Mouse (Mus musculus) left cerebral cortex, postnatal 25 days (tissue): ENCODE measurements around the gene Ttc30a1. TPM values are rescaled to one million over a fixed set of nuclear protein-coding genes. Genes with fewer than 3 reads are reported as not detected.
"Not testable (repeated sequence)": the region's sequence is repeated elsewhere in the genome, so short reads cannot be mapped to it uniquely, and the experiment has no call there.

Source experiments
- DNase-seq, 2 experiments: peaks; one replicate each; pipeline ENCODE4 v3.0.0; 2022; ENCODE audit warnings: low spot score in 2 of 2, mixed read lengths in 1 of 2
- intact Hi-C: fragments of 180-260 bp; cut with DNase I; formaldehyde crosslinking; loops from one replicate; pipeline ENCODE4 v1.15.1; 2025
- total RNA-seq, 2 experiments: library from RNA; stranded (reverse); gene quantifications; 2 replicates each; pipeline ENCODE4 v1.2.3; 2021

The Ttc30a1 gene
- 1 to 10 TPM; 2.8 to 3.1 TPM for total RNA-seq

DNA sequence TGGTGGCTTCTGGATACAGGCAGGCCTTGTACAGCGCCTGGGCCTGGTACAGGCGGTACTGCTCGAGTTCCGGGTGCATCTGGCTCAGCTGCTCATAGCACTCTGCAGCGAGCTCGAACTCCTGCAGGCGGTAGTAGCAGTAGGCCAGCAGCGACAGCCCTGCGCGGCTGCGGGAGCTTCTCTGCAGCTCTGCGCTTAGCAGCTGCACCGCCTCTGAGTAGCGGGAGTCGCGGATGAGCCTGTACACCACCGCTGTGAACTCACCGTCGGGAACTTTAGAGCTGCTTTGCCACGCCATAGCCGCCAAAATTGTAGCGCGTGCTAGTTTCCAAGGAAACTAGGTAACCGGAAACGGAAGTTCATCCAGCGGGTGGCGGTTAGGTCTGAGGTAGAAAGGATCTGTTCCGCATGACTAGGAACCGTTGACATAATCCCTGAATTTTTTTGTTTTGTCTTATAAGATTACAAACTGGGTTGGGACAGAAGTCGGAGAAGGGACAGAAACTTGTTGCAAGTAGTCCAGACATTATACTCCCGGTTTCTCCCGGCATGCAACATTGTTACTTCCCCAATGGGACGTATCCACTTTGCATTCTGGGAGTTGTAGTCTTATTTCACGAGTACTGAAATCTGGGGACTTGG lies at the start of gene Ttc30a1:
Gene Ttc30a1 (minus strand): TSS at position 528 of the 642 bp plus-strand sequence.
- DNase-seq: peak; percentile 85 to 91
- intact Hi-C loops: not testable (repeated sequence)

DNA sequence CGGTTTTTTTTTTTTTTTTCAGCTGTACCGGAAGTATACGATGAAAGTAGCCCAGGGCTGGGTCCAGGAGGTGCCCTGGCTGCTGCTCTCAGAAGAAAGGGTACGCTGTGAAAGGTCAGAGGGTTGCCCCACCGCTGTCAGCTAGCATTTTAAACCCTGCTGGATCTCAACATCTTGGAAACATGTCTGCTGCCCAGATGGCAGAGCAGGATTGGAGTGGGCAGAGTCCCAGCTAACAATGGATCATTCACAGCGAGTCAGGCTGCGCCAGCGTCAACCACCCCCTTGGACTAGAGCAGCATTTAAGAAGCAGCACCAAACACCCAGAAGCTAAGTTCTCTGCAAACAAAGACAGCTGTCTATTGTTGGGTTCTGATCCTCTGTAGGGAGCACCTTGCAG lies 48.3 kb upstream of the Ttc30a1 start:
- intact Hi-C loops: no loop called here
- peak; percentile 72 to 94 for DNase-seq

DNA sequence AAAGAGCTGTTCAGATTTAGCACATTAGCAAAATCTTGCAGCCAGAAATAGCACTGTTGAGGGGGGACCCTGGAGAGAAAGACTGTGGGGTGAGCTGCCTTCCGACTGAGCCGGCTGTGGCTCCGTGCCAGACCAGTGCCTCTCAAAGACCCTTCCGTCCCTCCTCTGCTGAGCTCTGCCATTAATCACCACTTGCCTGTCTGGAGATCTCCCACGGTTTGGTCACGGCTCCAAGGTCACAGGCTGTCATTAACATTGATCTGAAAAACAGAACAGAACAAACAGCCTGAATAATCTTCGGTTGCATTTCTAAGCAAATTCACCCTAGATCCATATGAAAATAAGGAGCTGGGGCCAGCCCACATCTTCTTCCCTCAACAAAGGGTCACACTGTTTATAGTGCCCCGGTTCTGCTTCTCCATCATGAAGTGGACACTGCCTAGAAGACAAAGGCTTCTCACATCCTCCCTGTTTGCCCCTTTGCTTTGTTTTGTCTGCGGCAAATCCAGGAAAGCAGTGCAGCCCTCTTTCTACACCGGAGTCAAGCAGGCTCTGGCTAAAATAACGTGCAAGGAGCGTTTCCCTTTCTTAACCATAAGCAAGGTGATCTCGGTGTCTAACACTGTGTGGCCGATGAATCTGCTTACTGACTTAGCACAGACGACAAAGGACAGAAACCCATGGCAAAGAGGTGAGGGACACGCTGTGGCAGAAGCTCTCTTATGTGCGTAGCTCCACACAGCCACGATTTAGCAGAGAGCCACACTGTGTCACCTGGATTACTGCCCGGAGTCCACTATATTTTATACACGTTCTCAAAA lies 47.5 kb upstream of the Ttc30a1 start:
- intact Hi-C loops: no loop called here
- peak; percentile 25 to 32 for DNase-seq

DNA sequence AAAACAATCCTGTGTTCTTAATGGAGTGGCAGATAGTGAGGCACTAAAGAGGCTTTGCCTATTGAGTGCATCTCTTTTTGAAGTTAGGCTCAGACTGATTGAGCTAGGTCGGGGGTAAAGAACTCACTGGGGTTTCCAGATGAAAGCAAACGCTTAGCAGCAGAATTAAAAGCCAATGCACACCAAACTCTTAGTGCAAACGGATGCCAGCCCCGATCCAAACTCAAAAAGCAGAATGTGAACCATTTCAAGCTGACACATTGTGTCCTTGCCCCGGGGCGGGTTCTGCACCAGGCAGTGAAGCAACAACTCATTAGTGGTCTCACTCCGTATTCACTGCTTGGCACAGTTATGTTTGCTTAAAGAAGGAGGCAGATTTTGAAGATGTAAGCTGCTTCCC lies 35.1 kb upstream of the Ttc30a1 start:
- intact Hi-C loops: no loop called here
- DNase-seq: no peak

DNA sequence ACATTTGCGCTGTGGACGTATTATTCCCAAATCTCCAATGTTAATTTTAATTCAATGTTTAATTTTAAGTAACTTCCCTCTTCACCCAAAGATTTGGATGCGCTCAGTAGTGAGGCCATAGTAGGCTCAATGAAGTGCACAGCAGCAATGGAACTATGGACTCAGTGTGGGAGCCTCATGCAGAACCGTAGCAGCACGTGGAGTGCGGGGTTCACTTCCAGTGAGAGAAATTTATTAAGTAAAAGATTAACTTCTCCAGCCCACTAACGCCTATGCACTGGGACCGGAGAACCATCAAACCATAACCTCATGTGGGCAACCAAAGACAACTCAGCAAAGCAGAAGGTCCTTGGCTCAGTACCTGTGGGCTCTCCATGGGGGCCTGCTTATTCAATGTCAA lies 34.4 kb upstream of the Ttc30a1 start:
- intact Hi-C loops: no loop called here
- DNase-seq: no peak

DNA sequence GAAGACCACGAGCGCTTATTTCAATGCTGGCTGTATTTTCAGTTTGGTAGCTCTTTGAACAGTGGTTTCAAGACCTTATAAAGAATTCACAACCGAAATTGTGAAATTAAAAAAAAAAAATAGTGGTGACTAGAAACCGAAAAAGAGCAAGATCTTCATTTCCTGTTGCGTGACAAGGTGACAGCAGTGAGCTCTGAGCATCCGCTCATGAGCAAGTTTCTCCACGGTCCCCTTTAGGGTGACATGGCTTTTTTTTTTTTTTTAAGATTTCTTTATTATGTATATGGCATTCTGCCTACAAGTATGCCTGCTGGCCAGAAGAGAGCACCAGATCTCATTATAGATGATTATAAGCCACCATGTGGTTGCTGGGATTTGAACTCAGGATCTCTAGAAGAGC lies 33.7 kb upstream of the Ttc30a1 start:
- DNase-seq: no peak
- intact Hi-C loops: no loop called here

DNA sequence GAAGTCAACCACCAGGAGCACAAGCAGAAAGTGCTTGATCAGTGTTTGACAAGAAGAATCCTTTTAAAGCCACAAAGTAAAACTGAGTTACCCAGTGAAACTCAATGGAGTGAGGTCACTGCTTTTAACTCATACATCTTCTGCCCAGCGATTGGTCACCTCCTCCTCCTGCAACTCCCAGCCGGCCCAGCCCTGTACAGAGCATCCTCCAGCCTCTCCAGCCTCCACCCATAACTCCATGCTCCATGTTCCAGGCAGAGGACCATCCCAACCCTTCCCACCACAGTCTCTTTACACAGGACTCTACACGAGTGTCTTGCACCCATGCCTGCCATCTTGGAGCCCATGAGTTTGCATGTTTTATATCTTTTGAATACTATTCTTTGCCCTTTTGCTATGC lies 32.9 kb upstream of the Ttc30a1 start:
- no peak for DNase-seq
- intact Hi-C loops: no loop called here

DNA sequence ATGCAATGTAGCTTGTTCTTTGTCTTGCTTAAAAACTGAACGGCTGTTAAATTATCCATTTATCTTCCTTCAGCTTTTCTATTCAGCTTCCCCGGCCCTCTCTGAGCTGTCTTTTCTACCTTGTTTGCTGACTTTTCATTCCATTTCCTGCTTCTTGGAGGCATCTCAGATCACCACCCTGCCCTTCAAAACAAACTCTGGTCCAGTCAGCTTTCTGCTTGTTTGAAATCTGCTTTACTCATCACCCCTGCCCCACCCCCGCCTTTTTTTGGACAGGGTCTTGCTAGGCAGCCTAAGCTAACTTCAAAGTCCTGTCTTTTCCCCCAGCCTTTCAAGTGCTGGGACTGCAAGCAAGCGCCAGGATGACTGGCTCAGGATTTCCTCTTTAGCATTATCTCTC lies 24.4 kb upstream of the Ttc30a1 start:
- intact Hi-C loops: no loop called here
- no peak for DNase-seq

DNA sequence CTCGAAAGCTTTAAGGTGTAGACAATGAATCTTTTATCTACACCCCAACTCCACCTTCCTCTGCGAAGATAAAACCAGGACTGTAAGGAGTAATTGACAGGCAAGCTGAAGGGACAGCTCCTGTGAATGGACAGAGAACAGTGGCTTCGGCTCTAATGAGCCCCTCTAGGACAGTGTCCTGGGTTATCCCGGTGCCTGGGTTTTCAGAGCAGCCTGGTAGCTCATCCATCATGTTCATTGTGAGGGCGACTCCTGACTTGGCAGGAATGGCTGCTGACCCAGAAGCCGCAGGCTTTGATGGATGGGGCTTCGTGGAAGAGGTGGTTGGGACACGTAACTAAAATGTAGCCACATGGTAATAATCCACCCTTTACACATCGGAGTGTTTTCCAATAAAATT lies 21.1 kb upstream of the Ttc30a1 start:
- DNase-seq: no peak
- intact Hi-C loops: no loop called here

DNA sequence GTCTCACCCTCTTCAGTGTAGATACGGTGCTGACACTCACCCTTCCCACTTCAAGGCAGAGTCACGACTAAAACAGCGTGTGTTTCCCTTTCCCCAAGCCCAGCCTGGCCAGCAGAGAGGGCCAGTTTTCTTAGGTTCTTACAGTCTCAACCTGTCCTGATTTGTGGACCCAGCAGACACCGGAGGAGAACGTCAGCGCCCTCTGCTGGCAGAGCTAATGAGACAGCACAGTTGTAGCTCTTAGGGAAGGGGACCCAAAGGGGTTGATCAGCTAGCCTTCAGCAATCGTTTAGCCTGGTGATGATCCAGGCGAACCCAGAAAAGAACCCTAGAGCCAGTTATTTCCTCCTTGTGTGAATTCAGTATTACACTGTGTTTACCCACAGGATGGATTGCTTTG lies 19.6 kb upstream of the Ttc30a1 start:
- intact Hi-C loops: no loop called here
- peak; percentile 42 to 55 for DNase-seq

DNA sequence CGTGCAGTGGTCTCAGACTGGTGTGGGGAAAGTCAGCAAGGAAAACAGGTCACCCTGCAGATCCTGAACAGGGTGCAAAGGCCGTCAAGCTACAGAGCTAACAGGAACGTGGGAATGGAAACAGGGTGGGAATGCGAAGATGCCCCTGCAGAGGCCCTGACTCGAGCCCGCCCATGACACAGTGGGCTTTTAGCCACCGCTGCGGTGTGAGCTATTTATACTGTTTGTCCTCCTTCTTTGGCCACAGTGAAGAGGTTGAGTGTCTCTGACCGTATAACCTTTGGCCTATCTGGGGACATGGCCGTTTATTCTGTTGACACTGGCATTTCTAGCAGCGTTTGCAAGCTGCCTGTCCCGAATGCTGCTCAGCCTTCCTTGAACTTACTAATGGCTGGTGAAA lies 17.9 kb upstream of the Ttc30a1 start:
- no peak for DNase-seq
- intact Hi-C loops: no loop called here

DNA sequence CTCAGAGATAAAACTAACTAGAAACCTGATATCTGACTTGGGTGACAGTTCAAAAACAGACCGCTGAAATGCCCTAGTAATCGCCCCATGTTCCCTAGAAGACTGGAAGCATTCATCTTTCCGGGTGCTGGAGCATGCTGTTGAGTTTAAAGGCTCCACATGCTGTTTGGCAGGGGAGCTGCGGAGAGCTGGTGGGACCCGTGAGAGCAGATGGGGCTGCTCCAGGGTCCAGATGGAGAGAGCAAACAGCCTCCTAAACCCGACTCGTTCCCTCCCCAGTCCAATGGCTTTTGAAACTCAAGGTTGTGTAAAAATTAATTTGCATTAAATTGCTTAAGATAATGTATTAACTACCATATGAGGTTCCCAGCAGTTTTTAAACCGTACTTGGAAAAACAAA lies 16.9 kb upstream of the Ttc30a1 start:
- intact Hi-C loops: no loop called here
- DNase-seq: no peak

DNA sequence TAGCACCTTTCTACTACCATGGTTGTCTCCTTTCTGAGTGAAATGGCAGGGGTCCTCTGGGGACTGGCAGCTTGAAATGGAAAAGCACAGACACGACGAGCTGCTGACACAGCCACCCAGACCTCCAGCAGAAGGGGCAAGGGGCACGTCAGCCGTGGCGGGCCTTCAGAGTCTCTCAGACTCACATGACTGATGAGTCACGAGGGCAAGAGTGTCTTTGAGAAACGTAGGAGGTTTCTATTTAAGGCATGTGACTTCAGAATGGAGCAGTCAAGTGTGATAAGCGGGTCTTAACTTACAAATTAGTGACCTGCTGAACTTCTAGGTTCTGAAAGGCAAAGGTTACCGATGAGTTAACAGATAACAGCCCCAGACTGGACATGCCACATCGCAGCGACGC lies 16.0 kb upstream of the Ttc30a1 start:
- DNase-seq: no peak
- intact Hi-C loops: no loop called here

DNA sequence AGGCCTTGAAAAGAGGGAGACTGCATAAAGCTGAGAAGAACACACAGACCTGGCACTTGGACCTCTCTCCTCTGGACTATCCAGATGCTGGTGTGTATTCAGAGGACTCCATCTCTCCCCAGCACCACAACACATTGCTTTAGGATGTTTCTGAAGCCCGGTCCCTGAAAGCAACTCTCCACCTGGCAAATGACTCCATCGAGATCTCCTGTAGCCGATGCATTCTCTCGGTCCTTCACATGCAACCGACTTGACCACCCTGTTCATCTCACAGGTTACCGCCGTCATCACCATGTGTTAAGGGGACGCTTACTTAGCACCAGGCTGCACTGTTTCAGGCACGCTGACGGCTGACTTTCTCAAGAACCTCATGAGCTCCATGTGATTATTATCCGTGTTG lies 13.1 kb upstream of the Ttc30a1 start:
- intact Hi-C loops: no loop called here
- no peak for DNase-seq

DNA sequence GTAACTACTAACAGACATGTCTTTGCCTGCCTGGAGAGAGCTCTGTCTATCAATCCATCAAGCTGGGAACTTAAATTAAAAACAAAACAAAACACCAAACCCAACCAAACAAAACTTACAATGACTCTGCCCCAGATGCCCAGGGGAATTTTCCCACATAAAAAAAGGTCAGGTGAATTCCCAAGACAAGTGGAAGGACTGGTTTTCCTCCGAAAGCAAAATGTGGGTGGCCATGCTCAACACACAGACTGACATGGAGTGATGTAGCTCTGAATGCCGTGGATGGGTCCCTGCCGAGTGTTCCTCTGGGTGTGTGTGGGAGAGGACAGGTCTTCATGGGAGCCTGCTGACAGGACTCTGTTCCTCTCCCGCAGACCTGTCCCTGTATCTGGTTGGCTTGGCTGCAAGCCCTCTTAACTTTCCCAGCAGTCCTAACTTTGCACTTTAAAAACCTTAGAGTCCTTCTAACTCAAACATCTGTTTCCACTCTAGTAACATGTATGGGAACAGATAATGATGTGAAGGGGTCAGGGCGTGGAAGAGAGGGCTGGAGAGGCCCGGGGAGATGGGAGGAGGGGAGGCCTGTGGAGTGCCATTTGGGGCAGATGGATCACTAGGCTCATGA lies 9.9 kb upstream of the Ttc30a1 start:
- DNase-seq: no peak
- intact Hi-C loops: no loop called here

DNA sequence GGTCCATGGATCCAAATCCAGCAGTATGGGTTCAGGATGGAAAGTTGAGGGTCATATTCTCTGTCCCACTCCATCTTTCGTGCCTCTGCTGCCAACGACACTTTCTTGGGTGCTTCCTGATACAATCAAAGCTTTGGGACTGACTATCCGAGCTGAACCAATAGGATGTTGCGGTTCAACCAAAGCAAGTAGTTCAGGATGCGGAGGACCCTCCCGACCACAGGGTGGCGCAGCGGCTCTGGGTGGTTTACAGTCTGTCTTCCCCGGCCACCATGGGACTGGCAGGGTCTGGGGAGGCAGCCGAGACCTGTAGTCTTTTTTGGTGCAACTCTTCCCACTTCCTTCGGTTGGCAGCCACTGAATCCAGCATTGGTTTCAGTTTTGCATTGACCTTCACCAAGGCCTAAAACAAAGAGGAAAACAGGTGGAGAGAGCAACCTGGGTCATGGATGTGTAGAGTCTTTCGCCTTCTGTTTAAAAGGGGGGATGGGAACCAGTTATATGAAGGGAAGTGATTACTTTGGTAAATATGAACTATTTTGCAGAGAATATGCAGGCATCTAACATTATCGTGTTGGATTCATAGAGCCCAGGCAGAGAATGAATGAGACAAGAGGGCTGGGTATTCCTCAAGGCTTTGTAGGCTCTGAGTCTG lies 9.2 kb upstream of the Ttc30a1 start:
- intact Hi-C loops: no loop called here
- peak; percentile 44 to 53 for DNase-seq

DNA sequence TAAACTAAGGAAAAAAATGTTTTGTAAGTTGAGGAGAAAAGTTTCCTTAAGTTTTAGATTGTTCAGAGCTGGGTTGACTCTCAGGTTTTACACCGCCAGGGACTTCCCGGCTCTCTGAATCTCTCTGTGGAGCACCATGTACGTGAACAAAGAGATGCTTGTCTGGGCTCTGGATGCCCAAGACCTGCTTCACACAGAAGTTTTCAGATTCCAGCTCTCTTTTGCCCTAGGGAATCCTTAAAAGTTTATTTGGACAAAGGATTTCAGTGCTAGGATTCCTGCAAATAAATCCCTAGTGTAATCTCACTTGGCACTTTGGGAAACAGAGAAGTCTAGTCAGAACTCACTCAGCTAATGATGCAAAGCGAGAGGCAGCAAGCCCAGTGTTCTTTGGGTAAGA lies 7.9 kb upstream of the Ttc30a1 start:
- DNase-seq: no peak
- intact Hi-C loops: no loop called here

DNA sequence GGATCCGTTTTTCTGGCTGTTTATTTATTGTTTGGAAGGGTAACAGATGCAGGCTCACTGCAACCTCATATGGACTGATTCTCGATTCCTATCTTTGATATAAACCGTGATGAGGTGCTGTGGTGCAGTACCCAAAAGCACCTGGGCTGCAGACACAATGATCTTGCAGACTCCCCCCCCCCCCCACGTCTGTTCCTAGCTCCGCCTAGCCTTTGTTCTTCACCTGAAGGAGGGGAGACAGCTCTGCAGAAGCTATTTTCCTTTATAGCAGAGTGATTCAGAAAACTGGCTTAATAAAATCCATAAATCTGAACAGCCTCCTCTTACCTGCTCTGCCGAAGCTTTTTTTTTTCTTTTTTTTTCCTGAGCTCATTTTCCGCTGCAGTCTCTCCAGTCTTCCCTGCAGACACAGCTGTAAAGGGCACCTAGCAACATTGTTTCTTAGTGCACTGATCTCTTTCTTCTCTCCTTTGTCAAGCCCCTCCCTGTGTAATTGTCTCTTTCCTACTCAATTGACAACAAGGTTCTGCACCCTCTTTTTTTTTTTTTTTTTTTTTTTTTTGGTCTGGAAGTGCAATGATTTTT lies 7.1 kb upstream of the Ttc30a1 start:
- DNase-seq: no peak
- intact Hi-C loops: no loop called here

DNA sequence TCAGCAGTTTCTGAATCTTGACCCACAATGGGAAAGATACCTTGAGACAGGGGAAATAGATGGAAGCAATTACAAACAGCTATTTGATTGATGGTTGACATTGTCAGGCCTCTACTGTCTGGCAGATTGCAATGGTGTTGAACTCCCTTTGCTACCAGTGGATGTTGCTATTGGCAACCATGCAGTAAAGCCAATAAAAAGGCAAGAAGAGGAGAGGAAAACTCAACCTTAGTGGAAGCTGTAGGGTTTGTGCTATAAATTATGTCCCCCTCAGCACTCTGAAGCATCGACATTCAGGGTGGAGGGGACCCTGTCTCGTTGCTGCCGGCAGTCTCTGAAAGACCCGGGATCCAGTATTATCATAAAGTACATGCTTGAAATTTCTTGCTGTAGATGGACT lies 6.6 kb upstream of the Ttc30a1 start:
- peak in 1 of 2 experiments; percentile 23 for DNase-seq
- intact Hi-C loops: no loop called here

DNA sequence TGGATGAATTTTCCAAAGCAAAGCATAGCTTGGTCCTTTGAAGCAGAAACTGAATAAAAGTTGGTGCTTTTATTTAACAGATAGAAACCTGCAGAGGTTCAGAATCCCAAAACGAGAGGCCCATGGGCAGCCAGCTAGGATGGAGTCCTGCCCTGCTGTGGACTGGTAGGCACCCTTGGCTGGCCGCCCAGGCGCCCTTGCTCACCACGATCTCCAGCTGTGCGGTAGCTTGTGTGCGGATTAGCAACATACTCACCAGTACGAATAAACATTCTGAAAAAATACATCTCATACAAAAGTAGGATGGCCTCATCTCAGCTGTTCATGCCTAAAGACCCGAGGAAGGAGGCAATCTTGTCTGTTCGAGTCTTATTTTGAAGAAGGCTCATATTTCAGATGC lies 6.0 kb upstream of the Ttc30a1 start:
- intact Hi-C loops: no loop called here
- no peak for DNase-seq
